Mouse (Mus musculus): Measurements from ENCODE around the gene Alkbh7. TPM values are rescaled to one million over a fixed set of nuclear protein-coding genes. Genes with fewer than 3 reads are reported as not detected.
A peak's percentile ranks its signal among the peaks of the same experiment; 100 is the strongest.

Gene Alkbh7
- 41.0 and 41.2 TPM in 2 replicates for polyA plus RNA-seq (2015; fragmentation: Nextera tagmentation; extraction: Ambion mirVana)

GRCm38 (mm10) chr17:56997029-56997667 is at the start of gene Alkbh7:
Gene Alkbh7 (plus strand): TSS chr17:56997339.
- peak within 1 kb of the TSS; percentile 73 for H3K4me3 ChIP-seq
- no peaks in the 10 kb centered on the region for H3K9me3 ChIP-seq (replicated peaks)
- no peaks in the 10 kb centered on the region for H3K27me3 ChIP-seq
- peak; percentile 98 for ATAC-seq
- H3K36me3 ChIP-seq (ENCODE audit: poor library complexity, severe bottlenecking), result peaks cover 61% of the 10 kb centered on the region
- peaks cover 6% of the 10 kb centered on the region for H3K4me1 ChIP-seq
- under 1% methylated on average over 38 of the region's 38 CpGs for WGBS
- H3K27ac ChIP-seq, result peak within 1 kb of the TSS; percentile 73
- peak within 1 kb of the TSS; percentile 63 for H3K4me2 ChIP-seq
- H3K9ac ChIP-seq, result peak within 1 kb of the TSS; percentile 75

GRCm38 (mm10) chr17:56950915-56951314 is 46.2 kb upstream of the Alkbh7 start:
- 14% methylated on average over 3 of the region's 3 CpGs for WGBS
- Histone ChIP-seq H3K9ac (no peak overlapping the region), H3K4me3 (no peak overlapping the region), H3K4me2 (no peak overlapping the region), H3K36me3 (ENCODE audit: poor library complexity, severe bottlenecking) (no peaks in the 10 kb centered on the region), H3K4me1 (no peaks in the 10 kb centered on the region), H3K9me3 (replicated peaks) (no peaks in the 10 kb centered on the region), H3K27ac (no peak overlapping the region), H3K27me3 (peaks cover 3% of the 10 kb centered on the region)
- no peak for ATAC-seq

DNA sequence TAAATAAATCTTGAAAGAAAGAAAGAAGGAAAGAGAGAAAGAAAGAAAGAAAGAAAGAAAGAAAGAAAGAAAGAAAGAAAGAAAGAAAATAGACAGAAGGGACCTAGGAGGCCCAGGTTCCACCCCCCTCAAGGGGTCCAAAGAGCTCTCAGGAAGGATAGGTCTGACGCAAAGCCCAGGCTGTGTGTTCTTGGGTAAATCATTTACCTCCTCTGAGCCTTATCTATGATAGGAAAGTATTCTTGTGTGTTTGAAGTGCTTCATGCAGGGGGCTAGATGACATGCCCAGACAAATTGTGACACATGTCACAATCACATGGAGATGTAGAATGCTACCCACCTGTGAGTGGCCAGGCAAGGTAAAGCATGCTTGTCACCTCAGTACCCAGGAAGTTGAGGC is 44.5 kb upstream of the Alkbh7 start:
- Histone ChIP-seq H3K9me3 (replicated peaks) (no peaks in the 10 kb centered on the region), H3K4me2 (no peak overlapping the region), H3K4me1 (no peaks in the 10 kb centered on the region), H3K4me3 (no peak overlapping the region), H3K27me3 (no peaks in the 10 kb centered on the region; the same call in none of the 2 replicates), H3K27ac (no peak overlapping the region), H3K9ac (no peak overlapping the region), H3K36me3 (ENCODE audit: poor library complexity, severe bottlenecking) (no peaks in the 10 kb centered on the region)
- WGBS, result 100% methylated on average over 1 of the region's 1 CpGs
- no peak for ATAC-seq

GRCm38 (mm10) chr17:56954871-56955270 is 42.3 kb upstream of the Alkbh7 start:
- Histone ChIP-seq H3K4me1 (no peaks in the 10 kb centered on the region), H3K4me3 (no peak overlapping the region), H3K4me2 (no peak overlapping the region), H3K9ac (no peak overlapping the region), H3K27me3 (no peaks in the 10 kb centered on the region; the same call in none of the 2 replicates), H3K36me3 (ENCODE audit: poor library complexity, severe bottlenecking) (no peaks in the 10 kb centered on the region), H3K27ac (no peak overlapping the region), H3K9me3 (replicated peaks) (no peaks in the 10 kb centered on the region)
- WGBS, result 85% methylated on average over 7 of the region's 7 CpGs
- no peak for ATAC-seq

GRCm38 (mm10) chr17:56957763-56958429 is 39.2 kb upstream of the Alkbh7 start:
- Histone ChIP-seq H3K27ac (no peak overlapping the region), H3K36me3 (ENCODE audit: poor library complexity, severe bottlenecking) (no peaks in the 10 kb centered on the region), H3K4me1 (no peaks in the 10 kb centered on the region), H3K27me3 (no peaks in the 10 kb centered on the region; the same call in 1 of the 2 replicates), H3K4me2 (no peak overlapping the region), H3K9me3 (replicated peaks) (no peaks in the 10 kb centered on the region), H3K9ac (no peak overlapping the region), H3K4me3 (no peak overlapping the region)
- ATAC-seq, result no peak
- 36% methylated on average over 11 of the region's 11 CpGs for WGBS

- 85% methylated on average over 4 of the region's 4 CpGs for WGBS
- H3K4me1 ChIP-seq, result no peaks in the 10 kb centered on the region
Measured at GRCm38 (mm10) chr17:56958667-56959066, 38.5 kb upstream of the Alkbh7 start.

GRCm38 (mm10) chr17:56961880-56962279 is 35.3 kb upstream of the Alkbh7 start:
- H3K4me1 ChIP-seq, result no peaks in the 10 kb centered on the region
- no peak overlapping the region for H3K4me2 ChIP-seq
- no peak for ATAC-seq
- H3K9me3 ChIP-seq (replicated peaks), result no peaks in the 10 kb centered on the region
- no peaks in the 10 kb centered on the region for H3K27me3 ChIP-seq
- no peak overlapping the region for H3K27ac ChIP-seq
- H3K9ac ChIP-seq, result no peak overlapping the region
- no peak overlapping the region for H3K4me3 ChIP-seq
- 93% methylated on average over 4 of the region's 4 CpGs for WGBS
- H3K36me3 ChIP-seq (ENCODE audit: poor library complexity, severe bottlenecking), result no peaks in the 10 kb centered on the region

More at GRCm38 (mm10) chr17:56958667-56959066, 38.5 kb upstream of the Alkbh7 start:
- Histone ChIP-seq H3K4me3 (no peak overlapping the region), H3K27ac (no peak overlapping the region), H3K9ac (no peak overlapping the region), H3K9me3 (replicated peaks) (no peaks in the 10 kb centered on the region), H3K36me3 (ENCODE audit: poor library complexity, severe bottlenecking) (no peaks in the 10 kb centered on the region), H3K4me2 (no peak overlapping the region), H3K27me3 (no peaks in the 10 kb centered on the region; the same call in 1 of the 2 replicates)
- ATAC-seq, result no peak

DNA sequence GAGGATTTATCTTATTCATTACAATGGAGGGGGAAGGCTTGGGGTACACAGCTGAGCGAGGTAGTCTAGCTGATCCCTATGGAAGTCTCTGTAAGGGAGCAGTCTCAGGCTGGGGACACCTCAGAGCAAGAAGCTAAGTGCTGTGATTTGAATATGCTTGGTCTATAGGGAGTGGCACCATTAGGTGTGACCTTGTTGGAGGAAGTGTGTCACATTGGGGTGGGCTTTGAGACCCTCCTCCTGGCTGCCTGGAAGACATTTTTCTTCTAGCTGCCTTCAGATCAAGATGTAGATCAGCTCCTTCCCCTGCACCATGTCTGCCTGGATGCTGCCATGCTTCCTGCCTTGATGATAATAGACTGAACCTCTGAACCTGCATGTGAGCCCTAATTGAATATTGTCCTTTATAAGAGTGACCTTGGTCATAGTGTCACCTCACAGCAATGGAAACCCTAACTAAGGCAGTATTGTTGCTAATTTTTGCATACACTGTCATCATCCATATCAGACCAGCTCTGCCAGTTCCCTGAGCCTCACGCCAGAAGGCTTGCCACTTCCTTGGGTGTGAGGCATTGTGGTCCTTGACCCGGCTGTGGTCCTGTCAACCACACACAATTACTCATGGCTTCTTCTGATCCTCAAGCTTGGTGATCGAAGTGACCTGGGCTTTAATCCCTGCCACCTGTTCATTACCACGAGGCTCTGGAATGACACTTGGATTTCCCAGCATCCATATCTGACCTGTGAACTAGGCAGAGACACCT is 34.3 kb upstream of the Alkbh7 start:
- Histone ChIP-seq H3K27me3 (no peaks in the 10 kb centered on the region), H3K4me2 (no peak overlapping the region), H3K9ac (no peak overlapping the region), H3K4me1 (no peaks in the 10 kb centered on the region), H3K4me3 (no peak overlapping the region), H3K9me3 (replicated peaks) (no peaks in the 10 kb centered on the region), H3K36me3 (ENCODE audit: poor library complexity, severe bottlenecking) (no peaks in the 10 kb centered on the region), H3K27ac (no peak overlapping the region)
- ATAC-seq, result no peak
- WGBS, result 81% methylated on average over 5 of the region's 5 CpGs

DNA sequence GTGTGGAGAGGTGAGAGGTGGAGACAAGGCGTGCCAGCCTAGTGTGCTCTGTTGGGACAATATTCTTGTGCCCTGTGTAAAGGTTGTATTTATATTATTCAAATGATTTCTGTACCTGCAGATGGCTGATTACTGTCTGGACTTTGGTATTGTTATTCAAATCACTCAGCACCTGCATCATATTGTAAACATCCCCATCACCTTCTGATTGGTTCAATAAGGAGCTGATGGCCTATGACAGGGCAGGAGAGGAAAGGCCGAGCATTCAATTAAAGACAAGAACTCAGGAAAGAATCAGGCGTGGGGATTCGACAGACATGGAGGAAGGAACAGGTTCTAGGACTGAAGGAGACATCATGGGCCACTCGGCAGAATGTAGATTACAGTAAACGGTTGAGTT is 33.5 kb upstream of the Alkbh7 start:
- no peak for ATAC-seq
- Histone ChIP-seq H3K4me1 (no peaks in the 10 kb centered on the region), H3K9ac (no peak overlapping the region), H3K9me3 (replicated peaks) (no peaks in the 10 kb centered on the region), H3K4me3 (no peak overlapping the region), H3K27ac (no peak overlapping the region), H3K36me3 (ENCODE audit: poor library complexity, severe bottlenecking) (no peaks in the 10 kb centered on the region), H3K27me3 (peaks cover 3% of the 10 kb centered on the region; the same call in 1 of the 2 replicates), H3K4me2 (no peak overlapping the region)
- 80% methylated on average over 6 of the region's 6 CpGs for WGBS

DNA sequence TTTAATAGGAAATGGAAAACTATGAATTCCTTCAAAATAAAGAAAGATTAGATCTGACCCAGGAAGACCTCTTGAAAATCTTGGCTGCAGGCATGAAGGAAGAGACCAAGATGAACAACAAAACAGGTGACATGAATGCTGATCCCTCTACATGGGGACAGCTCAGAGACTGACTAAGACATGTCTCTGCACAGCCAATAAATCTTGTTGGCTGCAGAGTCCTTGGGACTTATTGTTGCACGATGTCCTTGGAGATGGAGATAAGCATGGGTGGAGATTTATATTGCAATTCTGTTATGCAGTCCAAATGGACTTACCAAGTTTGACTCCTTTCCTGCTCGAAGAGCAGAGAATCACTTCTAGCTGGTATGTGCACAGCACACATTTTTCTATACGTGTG is 27.8 kb upstream of the Alkbh7 start:
- Histone ChIP-seq H3K9ac (no peak overlapping the region), H3K4me2 (no peak overlapping the region), H3K36me3 (ENCODE audit: poor library complexity, severe bottlenecking) (no peaks in the 10 kb centered on the region), H3K27me3 (peaks cover 8% of the 10 kb centered on the region), H3K27ac (no peak overlapping the region), H3K4me3 (no peak overlapping the region), H3K4me1 (no peaks in the 10 kb centered on the region), H3K9me3 (replicated peaks) (no peaks in the 10 kb centered on the region)
- ATAC-seq, result no peak
- 71% methylated on average over 3 of the region's 3 CpGs for WGBS

- Histone ChIP-seq H3K4me3 (no peak overlapping the region), H3K9me3 (replicated peaks) (no peaks in the 10 kb centered on the region), H3K36me3 (ENCODE audit: poor library complexity, severe bottlenecking) (no peaks in the 10 kb centered on the region), H3K4me1 (no peaks in the 10 kb centered on the region), H3K4me2 (no peak overlapping the region), H3K27ac (no peak overlapping the region), H3K9ac (no peak overlapping the region), H3K27me3 (peaks cover 8% of the 10 kb centered on the region)
- WGBS, result 78% methylated on average over 5 of the region's 5 CpGs
- no peak for ATAC-seq
Measured at GRCm38 (mm10) chr17:56970081-56970480, 27.1 kb upstream of the Alkbh7 start.

Measured in forebrain, embryonic 13.5 days (tissue).